Mouse (Mus musculus) adipocyte (in vitro differentiated cells): ENCODE measurements at regions not wholly inside any gene's neighbourhood (a gene's known extent, or its start where the extent isn't known, plus 50 kb on each side); places are given as distances from the start of the nearest gene placed in this dataset.

ENCODE experiments used
- DNase-seq: peaks from one replicate; pipeline ENCODE4 v3.0.0-alpha.2; 2016; ENCODE audit warnings: low spot score

DNA sequence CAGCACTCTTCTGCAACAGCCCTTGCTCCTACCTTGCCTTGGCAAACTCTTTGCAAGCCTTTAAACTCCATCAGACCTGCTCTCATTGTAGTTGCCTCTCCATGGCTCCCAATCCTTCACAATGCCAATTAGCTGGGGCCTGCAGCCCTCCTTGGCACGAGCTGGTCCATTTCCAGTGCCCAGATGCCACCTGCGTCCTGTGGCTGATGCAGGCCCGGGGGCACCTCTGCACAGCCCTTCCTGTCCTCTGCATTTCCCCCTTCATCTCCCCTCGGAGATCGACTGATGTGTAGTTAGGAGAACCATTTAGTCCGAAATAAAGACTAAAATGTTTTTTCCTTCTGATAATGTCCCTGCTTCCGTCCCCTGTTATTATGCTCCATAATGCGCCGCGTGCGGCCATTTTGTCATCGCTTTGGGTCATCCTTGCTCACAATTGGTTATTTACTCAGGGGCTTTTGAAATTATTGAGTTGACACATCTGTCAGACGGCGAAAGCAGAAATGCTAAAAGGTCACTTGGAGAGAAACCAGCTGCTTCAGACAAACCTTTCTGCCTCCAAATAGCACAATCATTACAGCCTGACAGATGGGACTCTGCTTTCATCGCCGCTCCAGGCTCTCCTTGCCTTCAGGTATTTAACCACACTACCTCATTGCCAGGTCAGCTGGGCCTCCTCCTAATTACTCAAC lies 250.0 kb upstream of the Fam92a start:
- no peak for DNase-seq

DNA sequence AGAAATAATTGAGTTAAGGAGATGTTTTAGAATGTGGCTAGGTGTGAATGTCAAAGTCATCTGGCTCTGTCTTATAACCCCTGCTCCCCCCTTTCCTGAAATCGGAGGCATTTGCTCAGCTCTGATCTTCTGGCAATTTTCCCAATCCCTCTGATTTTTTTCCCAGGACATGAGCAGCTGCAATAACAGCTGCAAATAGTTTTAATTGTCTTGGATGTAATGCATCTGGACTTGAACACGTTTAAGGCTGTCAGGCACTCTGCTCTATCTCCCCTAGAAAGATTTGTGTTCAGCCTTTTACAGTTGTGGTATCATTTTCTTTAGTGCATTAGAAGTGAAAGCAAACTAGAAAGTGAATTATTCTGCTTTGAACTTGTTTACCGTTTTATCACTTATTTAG lies 246.3 kb upstream of the Fam92a start:
- no peak for DNase-seq

DNA sequence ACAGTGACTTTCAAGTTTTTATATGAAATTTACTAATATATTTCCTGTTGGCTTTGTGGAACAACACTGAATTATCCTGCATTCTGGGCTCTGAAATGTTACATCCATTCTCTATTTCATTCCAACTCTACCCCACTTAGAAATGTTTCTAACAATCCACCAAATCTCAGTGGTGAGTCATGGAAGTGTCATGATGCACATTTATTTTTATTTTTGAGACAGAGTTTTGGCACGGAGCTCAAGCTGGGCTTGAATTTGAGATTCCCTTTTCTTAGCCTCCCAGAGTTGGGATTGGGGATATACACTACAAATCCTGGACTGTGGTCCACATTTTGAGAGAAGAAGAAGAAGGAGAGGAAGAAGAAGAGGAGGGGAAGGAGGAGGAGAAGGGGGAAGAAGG lies 223.5 kb upstream of the Fam92a start:
- no peak for DNase-seq

DNA sequence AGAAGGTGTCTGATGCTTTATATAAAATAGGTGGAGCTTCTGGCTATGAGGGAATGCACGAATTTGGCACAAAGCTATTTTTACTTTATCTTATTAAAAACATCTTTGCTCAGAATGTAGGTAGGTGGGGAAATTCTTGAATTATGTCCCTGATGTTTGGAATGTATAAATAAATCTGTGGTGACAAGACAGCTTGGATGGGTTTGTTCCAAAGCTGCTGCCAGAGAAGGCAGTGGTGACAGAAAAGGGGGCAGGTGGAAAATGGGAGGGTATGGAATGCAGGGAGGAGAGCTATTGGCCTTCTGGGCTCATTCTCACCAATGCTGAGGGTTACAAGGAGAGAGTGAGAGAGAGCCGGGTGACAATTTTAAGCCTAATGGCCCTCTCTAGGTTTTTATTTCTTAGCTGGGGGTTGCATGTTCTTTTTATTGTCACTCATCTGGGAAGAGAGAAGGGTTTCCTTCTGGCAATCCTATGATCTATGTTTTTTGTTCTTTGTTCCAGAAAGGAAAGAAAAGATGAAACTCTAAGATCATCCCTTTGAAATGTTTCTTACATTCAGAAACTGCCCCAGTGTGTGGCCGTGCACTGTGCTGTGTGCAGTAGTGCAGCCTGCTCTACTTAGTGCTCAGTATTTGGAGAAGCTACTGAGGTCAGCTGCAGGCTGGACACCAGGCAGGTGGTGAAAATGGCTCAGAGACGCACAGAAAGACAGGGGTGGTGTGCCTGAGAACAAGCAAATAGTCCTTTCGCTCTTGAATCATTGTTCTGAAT lies 205.2 kb upstream of the Fam92a start:
- DNase-seq: no peak

DNA sequence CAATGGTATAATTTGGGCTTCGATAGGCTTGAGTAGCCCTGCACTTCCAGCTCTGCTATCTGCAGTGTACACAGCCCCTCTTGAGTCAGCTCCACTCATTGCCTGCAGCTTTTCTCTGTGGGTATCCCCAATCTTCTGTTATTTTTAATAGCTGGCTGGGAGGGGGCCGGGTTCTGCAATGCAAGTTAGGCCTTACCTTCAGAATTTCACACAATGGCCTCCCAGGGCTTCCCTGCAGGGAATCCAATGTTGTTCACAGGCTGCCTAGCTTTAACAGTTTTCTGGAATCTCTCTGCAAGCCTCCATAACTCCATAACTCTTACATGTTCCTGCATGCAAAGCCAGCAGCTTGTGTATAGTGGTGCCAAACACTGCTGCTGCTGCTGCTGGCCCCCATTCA lies 197.7 kb upstream of the Fam92a start:
- DNase-seq: no peak

DNA sequence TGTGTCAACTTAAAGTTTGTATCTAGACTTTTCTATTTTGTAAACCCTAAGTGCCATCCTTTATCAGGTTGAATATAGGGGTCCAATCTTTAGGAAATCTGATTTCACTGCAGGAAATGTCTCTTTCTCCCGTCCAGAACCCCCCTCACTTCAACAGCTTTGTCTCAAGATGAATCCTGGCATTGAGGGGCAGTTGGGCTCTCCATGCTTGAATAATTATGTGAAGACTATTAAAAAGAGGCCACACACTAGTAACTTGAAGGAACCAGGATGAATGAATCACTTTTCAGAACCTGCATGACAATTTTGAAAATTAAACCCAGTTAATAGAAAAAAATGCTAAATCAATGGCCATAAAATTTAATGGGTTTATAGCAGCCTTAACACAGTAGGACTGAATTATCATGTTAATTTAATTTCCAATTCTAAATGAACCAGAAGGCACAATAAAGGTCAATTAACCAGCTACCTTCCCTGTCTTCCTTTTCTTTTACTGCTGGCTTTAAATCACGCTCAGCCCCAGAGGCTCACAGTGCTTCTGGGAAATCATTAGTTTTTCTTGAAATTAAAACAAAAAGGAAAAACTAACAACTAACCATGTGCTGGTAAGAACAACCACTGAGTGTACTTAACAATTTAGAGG lies 185.3 kb upstream of the Fam92a start:
- DNase-seq: no peak

DNA sequence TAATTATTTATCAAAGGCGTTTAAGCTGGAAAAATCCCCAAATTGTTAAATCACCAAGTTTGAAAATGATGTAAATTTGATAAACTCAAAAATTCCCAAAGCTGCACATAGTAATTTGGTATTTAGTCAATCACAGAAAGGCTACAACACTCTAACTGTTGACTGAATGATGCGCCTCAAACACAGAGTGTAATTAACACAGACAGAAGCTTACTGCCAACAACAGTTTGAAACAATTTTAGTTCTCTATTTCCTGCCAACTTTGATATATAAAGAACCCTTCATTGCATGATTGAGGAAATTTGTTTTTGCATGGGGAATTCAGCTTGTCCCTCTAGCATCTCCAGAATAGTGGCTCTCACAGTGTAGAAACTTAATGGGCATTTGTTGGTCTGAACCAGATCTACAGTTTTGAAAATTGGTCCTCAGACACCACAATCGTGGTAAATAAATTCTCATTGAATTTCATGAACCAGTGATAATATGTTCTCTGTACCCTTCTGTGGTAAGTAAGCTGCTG lies 181.6 kb upstream of the Fam92a start:
- no peak for DNase-seq

DNA sequence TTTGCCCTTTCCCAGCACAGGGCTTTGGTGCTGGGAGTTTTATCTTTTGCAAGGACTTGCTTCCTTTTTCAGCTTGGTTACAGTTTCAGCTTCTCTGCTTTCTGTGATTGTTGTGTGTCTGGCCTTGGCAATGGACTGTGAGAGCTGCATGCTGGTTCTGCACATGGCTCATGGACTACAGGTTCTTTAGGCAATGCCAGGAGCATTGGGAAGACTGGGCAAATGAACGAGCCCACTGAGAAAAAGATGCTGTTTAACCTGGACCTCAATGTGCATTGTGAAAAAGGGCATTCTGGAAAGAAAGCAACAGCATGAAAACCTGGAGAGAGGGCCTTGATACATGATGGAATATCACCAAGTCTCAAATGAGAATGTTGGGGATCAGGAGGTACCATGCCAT lies 167.4 kb upstream of the Fam92a start:
- DNase-seq: no peak

DNA sequence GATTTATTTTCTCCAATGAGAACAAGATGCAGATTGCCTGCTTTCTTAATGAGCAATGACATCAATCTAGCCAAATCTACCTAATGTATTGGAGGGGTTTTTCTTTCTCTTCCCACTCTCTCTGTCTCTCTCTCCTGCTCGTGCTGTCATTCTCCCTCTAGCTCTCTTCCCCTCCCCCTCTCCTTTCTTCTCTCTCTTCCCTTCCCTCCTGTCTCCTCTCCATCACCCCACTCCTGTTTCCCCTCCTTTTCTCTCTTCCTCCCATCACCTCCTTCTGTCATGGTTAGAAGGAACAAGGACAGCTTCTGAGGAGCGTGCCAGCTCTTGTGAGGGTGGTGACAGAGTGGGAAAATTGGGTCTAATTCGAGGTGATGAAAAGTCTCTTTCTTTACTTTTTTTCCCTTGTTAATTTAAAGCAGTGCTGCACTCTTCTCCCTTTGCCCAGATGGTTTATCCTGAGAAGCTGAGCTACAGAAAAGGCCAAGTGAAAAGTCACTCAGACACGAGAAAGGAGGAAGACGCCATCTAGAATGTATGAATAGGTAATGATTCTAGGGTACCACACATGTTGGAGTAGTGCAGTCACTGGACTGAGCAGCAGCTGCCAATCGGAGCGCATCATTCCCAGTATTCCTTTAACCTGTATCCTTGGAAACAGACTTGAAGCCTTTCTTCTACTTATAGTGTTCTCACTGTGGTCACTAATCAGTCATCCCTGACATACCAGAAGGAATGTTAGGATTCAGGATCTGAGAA lies 163.2 kb upstream of the Fam92a start:
- no peak for DNase-seq

DNA sequence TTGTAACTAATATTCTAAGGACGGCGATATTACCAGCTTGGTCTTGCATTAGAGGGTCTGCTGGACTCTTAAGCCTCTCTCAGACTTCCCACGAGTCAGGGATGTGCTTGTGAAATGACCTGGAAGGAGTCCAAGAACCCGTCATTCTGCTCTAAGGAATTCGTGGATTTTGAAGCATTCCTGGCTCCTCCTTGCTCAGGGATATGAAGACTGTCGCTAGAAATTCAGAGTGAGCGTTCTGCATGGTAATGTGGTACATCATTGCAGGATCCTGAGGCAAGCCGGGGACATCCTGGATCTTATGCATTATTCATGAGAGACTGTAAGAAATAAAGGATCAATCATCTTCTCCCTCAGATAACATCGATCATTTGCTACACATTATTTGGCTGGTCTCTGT lies 162.6 kb upstream of the Fam92a start:
- DNase-seq: no peak

DNA sequence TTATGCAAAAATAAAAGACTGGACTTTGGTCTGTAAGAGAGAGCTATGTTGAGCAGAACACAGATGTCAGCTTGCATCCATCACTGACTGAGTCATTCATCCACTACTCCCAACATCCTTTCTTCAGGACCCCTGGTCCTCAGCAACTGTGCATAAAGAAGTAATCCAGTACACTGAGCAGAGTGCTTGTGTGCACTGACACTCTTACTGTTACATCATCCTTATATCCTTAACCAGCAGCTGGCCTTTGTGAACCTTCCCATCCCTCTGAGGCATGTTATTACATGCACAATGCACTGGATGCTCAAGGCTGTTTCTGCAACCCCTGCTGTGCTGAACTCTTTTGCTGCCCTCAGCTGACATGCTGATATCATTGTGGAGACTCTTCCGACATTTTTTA lies 144.2 kb upstream of the Fam92a start:
- DNase-seq: no peak

DNA sequence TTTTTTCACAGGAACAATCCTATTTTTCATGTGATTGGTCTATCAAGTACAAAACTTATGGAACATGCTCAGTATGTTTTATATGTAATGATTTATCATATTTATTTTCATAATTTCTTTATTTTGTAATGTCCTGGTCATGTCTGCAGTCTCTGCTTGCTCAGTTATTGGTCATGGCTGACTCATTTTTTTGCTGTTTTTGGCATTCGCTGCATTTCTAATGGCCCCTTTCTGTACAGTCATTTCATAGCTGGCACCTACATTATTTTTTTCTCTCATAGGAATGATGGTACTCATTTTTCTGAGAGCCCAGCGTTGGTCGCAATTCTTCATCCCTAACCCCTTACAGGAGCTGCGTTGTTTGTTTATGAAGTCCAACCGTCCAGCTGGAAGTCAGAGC lies 136.5 kb upstream of the Fam92a start:
- no peak for DNase-seq

DNA sequence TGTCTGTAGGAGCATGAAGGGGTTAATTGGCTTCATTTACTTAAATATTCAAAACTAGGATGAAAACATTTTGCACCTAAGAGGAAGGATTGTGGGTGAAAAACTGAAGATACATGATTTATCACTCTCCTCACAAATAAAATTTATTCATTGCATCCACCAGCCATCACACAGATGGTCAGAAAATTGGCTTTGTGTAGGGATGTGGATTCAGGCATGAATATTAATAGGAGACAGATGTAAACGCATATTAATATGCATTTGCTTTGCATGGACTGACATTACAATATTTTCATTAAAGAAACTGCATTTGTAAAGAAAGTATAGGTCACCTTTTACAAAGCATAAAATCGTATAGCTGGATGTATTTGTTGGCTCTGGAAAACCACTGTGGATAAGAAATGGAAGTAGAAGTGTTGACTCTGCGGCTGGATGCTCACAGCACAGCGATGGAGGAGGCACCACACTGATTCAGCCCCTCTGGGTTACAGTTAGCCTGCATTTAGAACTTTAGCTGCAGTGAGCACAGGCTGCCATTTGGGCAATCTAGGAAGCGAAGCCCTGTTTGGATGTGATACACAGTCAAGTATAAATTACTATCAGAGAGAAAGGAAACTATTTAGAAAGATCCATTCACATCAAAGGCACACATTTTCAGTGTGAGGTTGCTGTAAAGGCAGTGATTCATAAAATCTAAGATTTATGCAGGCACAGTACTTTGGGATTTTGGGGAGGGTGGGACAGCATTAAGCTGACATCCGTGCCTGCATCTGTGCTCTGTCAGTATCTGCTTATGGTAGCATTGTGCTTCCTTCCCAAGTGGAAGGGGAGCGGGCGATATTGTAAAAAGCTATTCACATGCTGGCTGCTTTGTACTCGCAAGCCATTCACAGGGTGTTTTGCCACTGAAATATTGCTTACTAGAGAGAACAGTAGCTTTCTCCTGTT lies 135.1 kb upstream of the Fam92a start:
- DNase-seq: no peak

DNA sequence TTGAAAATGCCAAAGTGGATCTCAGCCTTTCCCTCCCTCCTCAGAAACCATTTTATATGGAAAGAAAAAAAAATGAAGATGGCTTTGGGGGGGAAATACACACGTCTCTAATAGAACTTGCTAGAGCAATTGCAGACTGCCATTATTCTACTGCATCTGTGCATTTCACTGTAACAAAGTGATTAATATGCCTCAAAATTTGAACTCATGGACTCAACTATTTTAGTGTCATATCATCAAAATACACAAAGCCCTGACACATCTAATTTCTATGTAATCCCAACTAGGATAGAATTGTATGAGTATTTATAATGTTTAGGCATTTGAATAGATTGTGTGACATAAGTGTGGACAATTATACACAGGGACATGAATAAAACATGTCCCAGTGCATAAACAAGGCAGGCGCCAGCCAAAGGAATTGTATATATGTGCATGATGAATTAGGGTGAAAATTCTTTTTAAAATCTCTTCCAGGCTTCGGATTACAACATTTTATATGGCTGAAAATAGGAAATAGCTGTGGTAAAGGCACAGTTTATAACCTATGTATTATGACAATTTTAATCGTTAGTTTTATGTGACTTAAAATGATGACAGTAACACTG lies 115.4 kb upstream of the Fam92a start:
- no peak for DNase-seq

DNA sequence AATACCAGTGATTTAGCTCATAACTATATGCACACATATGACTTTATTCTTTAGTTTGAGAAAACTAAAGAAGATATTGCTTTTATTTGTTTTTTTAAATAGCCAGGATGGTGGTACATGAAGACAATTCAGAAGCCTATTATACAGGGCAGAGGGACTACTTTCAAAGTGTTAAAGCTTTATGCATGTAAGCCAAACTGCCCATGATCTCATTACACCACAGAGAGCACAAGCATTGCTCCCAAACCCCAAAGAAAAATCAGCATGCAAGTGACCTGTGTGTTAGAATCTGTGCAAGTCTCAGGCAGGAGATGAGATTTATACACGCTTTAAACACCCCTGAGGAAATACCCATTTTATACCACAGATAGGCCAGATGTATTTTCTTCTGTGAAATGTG lies 114.6 kb upstream of the Fam92a start:
- no peak for DNase-seq

DNA sequence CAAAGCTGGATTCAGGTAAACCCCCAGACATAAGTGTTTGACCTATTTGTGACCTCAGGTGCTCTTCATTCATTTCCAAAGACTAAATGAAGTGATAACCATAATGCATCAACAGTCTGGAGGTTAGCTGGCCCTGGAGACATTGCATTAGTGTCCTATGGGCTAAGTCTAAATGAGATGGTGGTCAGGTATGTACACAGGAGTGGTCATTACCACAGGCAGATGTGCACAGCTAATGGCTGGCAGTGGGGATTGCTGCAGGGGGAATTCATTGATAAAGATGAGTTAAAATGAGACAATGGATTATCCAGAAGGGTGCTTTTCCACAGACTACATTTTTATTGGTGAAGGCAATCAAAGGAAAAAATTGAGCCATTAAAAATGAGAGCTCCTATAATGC lies 114.2 kb upstream of the Fam92a start:
- no peak for DNase-seq

DNA sequence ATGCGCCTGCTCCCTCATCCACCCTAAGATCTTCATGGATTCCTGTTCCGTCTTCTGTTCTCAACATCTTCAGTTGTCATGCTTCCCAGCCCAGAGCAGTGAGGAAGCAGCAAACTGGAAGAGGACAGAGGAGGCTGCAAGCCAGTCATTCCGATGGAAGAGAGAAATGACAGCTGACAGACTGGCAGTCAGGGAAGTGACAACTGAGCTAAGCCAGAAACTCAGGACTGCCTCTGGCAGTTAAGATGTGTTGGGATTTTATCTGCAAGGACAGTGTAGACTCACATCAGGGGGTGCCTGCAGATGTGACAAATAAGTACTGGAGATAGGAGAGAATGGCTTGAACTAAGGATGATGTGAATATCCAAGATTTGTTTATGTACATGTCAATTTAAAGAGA lies 106.1 kb upstream of the Fam92a start:
- no peak for DNase-seq

DNA sequence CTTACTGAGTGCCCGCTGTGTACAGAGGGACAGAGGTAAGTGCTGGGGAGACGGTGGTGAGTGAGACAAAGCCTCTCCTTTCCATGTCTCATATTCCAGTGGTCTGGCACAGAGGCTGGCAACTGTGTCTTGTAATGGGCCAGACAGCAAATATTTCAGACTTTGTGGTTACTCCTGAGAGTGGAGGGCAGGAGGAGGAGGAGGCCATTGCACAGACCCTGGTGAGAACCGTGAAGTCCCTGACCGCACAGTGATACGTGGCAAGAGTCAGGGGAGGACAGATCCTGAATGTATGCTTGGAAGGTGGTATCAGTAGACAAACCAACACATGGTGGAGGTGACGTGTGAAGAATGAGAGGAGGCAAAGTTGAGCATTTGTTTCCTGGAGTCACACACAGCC lies 101.6 kb upstream of the Fam92a start:
- no peak for DNase-seq

DNA sequence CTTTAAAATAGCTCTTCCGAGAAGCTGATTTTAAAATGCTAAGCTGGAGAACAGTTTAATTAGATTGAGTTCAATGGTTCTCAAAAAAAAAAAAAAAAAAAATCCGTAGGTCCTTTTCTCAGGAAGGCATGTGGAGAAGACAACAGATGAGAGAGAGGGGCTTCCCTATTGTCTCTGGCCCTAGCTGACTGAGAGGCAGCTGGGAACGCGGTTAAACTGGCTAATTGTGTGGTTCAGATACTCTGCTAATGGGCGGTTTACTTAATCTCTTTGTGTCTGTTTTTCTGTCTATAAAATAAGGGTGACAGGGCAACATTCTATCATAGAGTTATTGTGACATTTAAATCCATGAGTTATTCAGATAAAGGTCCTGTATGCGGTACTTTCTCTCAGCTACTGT lies 101.1 kb upstream of the Fam92a start:
- DNase-seq: no peak

DNA sequence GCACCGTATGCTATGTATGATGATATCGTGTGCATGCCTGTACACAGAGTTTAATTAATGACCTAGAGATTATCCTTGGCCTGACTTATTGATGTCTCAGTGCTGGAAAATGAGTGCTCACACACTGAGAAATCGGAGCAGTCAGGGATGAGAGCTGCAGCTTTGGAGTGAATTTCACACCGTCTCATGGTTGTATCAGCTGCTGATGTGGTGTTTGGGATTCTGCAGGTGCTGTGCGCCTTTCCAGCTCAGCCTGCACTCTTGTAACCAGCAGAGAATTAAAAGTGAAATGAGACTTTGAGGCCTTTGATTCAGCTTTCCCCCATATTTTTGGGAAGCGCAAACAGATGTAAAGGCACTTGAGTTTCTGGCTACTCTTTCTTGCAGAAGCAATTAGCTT lies 100.6 kb upstream of the Fam92a start:
- no peak for DNase-seq

DNA sequence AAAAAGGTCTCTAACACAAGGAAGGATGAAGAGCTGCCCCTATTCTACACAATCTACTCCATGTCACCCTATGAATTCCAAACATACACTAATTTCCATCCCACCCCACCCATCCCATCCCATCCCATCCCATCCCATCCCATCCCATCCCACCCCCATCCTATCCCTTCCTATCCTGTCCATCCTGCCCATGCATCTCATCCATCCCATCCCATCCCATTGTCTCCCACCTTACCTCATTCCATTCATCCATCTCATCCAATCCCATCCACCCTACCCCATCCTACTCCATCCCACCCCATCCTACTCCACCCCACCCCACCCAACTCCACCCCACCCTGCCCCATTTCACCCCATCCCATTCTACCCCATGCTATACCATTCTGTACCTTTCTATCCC lies 91.9 kb upstream of the Fam92a start:
- no peak for DNase-seq
